Mouse (Mus musculus) midbrain, embryonic 10.5 days (tissue): Measurements from ENCODE around the gene Tctex1d2. TPM values are rescaled to one million over a fixed set of nuclear protein-coding genes. Genes with fewer than 3 reads are reported as not detected.

Experiments used
- DNase-seq: peaks from one replicate; pipeline ENCODE4 v3.0.0-alpha.2; 2017; ENCODE audit warnings: low spot score
- H3K27ac ChIP-seq: fragments of 300-500 bp; sonication (generic); replicated peaks from 2 replicates; pipeline ENCODE4 v1.5.1; 2016; ENCODE audit warnings: mild to moderate bottlenecking
- H3K27me3 ChIP-seq: fragments of 300-500 bp; sonication (generic); 2 replicates; pipeline ENCODE4 v1.6.1; 2016; ENCODE audit warnings: low read depth, mild to moderate bottlenecking; ENCODE audit not compliant: poor library complexity, severe bottlenecking
- H3K36me3 ChIP-seq: fragments of 300-500 bp; sonication (generic); 2 replicates; pipeline ENCODE4 v1.6.1; 2016; ENCODE audit warnings: mild to moderate bottlenecking, moderate library complexity
- H3K4me1 ChIP-seq: fragments of 300-500 bp; sonication (generic); 2 replicates; pipeline ENCODE4 v1.6.1; 2016
- H3K4me3 ChIP-seq: fragments of 300-500 bp; sonication (generic); 2 replicates; pipeline ENCODE4 v1.5.1; 2016; ENCODE audit warnings: mild to moderate bottlenecking, moderate library complexity
- H3K9me3 ChIP-seq: fragments of 300-500 bp; sonication (generic); replicated peaks from 2 replicates; pipeline ENCODE4 v1.6.1; 2016; ENCODE audit warnings: mild to moderate bottlenecking
- WGBS: fragments of 180-500 bp; shearing (Covaris S2); methylation state at CpG from one replicate; pipeline ENCODE4 v1.1.7; 2016; 5-methylcytosine and 5-hydroxymethylcytosine counted together
- polyA plus RNA-seq: library from polyadenylated mRNA; unstranded; fragments of >200 nt; fragmentation: Nextera tagmentation; extraction: Ambion mirVana; gene quantifications from 2 replicates; pipeline ENCODE4 v1.2.1, GENCODE M21; 2016

The Tctex1d2 gene
- polyA plus RNA-seq, 1 experiment from 2014 or later: 36.3 TPM

GRCm38 (mm10) chr16:32401335-32401965 is 18.1 kb upstream of the Tctex1d2 start:
- no peaks in the 10 kb centered on the region for H3K9me3 ChIP-seq
- 82% methylated on average over 9 of the region's 9 CpGs for WGBS

DNA sequence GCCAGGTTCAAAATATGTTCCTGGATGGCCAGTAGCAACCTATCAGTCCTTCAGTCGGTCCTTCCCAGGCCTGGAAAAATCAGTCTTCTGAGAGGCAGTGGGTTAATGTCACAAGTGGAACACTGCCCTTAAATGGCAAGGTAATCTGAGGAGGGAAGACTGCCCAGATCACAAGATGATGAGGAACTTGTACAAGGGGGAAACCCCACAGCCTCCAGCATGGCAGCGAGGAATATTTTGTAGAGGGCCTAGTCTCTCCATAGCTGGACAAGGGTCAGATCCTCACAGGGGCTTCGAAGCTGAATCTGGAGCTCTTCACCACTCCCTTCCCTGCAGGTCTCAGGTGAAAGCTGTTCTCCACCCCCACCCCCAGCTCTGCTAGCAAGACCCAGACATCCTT is 16.7 kb upstream of the Tctex1d2 start:
- H3K27ac ChIP-seq: no peak overlapping the region
- no peaks in the 10 kb centered on the region for H3K9me3 ChIP-seq
- H3K36me3 ChIP-seq: no peaks in the 10 kb centered on the region
- H3K4me3 ChIP-seq: no peak overlapping the region
- WGBS: 94% methylated on average over 3 of the region's 3 CpGs
- H3K4me1 ChIP-seq: no peaks in the 10 kb centered on the region
- H3K27me3 ChIP-seq: no peaks in the 10 kb centered on the region
- no peak for DNase-seq

More at GRCm38 (mm10) chr16:32401335-32401965, 18.1 kb upstream of the Tctex1d2 start:
- DNase-seq: no peak
- Histone ChIP-seq H3K36me3 (no peaks in the 10 kb centered on the region), H3K4me1 (no peaks in the 10 kb centered on the region), H3K27me3 (no peaks in the 10 kb centered on the region), H3K4me3 (no peak overlapping the region), H3K27ac (no peak overlapping the region)

- Histone ChIP-seq H3K9me3 (no peaks in the 10 kb centered on the region), H3K27ac (no peak overlapping the region), H3K4me1 (no peaks in the 10 kb centered on the region), H3K27me3 (no peaks in the 10 kb centered on the region), H3K4me3 (no peak overlapping the region), H3K36me3 (no peaks in the 10 kb centered on the region)
- DNase-seq: no peak
- 92% methylated on average over 9 of the region's 9 CpGs for WGBS
Observed at GRCm38 (mm10) chr16:32405716-32406115, 13.8 kb upstream of the Tctex1d2 start.

DNA sequence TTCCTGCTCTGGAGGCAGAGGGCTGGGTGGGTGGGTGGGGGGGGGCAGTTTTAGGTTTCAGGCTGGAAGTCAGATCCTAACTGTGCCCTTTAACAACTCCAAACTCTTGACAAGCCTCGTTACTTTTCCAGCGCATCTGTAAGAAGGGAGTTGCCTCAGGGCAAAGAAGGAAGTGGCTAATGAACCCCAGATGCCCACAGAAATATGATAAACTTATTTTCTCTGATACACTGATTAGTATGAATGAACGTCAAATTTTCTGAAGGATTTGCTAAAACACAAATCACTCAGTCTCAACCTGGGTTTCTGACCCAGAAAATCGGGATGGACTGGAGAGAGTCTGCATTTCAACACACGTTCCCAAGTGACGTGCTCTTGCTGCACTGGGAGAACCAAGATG is 12.8 kb upstream of the Tctex1d2 start:
- Histone ChIP-seq H3K27ac (no peak overlapping the region), H3K4me3 (no peak overlapping the region), H3K9me3 (no peaks in the 10 kb centered on the region), H3K36me3 (no peaks in the 10 kb centered on the region), H3K27me3 (no peaks in the 10 kb centered on the region), H3K4me1 (no peaks in the 10 kb centered on the region)
- DNase-seq: no peak
- 84% methylated on average over 6 of the region's 6 CpGs for WGBS

- no peak for DNase-seq
- Histone ChIP-seq H3K36me3 (no peaks in the 10 kb centered on the region), H3K4me3 (no peak overlapping the region), H3K4me1 (no peaks in the 10 kb centered on the region), H3K27ac (no peak overlapping the region), H3K9me3 (no peaks in the 10 kb centered on the region), H3K27me3 (no peaks in the 10 kb centered on the region)
- WGBS: 86% methylated on average over 10 of the region's 10 CpGs
Observed at GRCm38 (mm10) chr16:32407730-32408129, 11.8 kb upstream of the Tctex1d2 start.

- DNase-seq: no peak
- Histone ChIP-seq H3K27me3 (no peaks in the 10 kb centered on the region), H3K4me1 (peaks cover 16% of the 10 kb centered on the region), H3K4me3 (no peak overlapping the region), H3K27ac (no peak overlapping the region), H3K9me3 (no peaks in the 10 kb centered on the region), H3K36me3 (no peaks in the 10 kb centered on the region)
- 54% methylated on average over 1 of the region's 1 CpGs for WGBS
Observed at GRCm38 (mm10) chr16:32417457-32417856, 2.0 kb upstream of the Tctex1d2 start.

- Histone ChIP-seq H3K27me3 (no peaks in the 10 kb centered on the region; the same call in 1 of the 2 replicates), H3K27ac (no peak overlapping the region), H3K9me3 (no peaks in the 10 kb centered on the region), H3K4me3 (no peak overlapping the region), H3K36me3 (no peaks in the 10 kb centered on the region), H3K4me1 (peaks cover 22% of the 10 kb centered on the region)
- 93% methylated on average over 3 of the region's 3 CpGs for WGBS
- no peak for DNase-seq
Observed at GRCm38 (mm10) chr16:32427506-32427905, 8.0 kb downstream of the Tctex1d2 start.

DNA sequence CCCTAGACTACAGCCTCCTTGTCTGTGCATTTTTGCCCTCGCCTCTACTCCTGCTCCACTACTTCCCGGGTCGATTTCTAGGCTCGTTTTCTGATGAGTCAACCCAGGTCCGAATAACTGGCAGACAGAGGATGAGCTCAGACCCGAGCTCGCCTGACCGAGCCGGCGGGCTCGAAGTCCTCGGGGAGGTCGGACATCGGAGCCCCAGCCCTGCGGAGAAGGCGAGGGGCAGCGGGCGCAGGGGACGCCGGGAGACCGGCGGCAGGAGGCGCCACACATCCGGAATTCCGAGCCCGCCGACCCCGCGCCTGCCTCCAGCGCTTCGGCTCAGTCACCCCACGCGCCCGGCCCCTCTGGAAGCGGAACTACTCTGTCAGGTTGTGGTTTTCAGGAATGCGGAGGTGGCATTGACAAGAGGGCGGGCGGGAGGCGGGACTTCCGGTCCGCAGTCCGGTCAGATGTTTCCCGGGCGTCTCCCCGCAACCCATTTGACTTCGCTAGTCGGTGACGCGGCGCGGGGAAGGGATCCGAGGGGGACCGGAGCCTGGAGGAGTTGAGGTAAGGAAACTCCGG is 11.1 kb downstream of the Tctex1d2 start, which contains the start of gene Pcyt1a:
Gene Pcyt1a (plus strand): TSS at position 448 of the 573 bp plus-strand sequence.
- Histone ChIP-seq H3K27ac (peak within 1 kb of the TSS; percentile 87), H3K36me3 (no peaks in the 10 kb centered on the region), H3K4me1 (peaks cover 22% of the 10 kb centered on the region), H3K9me3 (no peaks in the 10 kb centered on the region), H3K27me3 (no peaks in the 10 kb centered on the region; the same call in 1 of the 2 replicates), H3K4me3 (peak within 1 kb of the TSS; percentile 88)
- DNase-seq: peak; percentile 95
- WGBS: under 1% methylated on average over 54 of the region's 54 CpGs

GRCm38 (mm10) chr16:32431047-32431591 is 11.6 kb downstream of the Tctex1d2 start:
- DNase-seq: no peak
- H3K27ac ChIP-seq: peak overlapping the region; percentile 87

DNA sequence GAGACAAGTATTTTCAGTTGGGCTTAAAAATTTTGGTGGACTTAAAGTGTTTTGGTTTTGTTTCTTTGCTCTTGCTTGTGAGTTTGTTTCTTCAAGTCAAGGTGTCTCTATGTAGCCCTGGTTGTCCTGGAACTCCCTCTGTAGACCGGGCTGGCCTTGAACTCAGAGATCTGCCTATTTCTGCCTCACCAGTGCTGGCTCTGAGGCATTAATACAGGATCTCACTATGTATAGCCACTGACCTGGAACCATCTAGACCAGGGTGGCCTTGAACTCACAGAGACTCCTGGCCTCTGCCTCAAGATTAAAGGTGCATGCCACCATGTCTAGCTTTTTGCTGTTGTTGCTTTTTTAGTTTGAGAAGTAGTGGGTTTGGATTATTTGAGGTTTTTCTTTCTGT is 12.4 kb downstream of the Tctex1d2 start:
- no peaks in the 10 kb centered on the region for H3K9me3 ChIP-seq
- H3K4me3 ChIP-seq: peak overlapping the region; percentile 88
- no peak overlapping the region for H3K27ac ChIP-seq
- peaks cover 22% of the 10 kb centered on the region for H3K4me1 ChIP-seq
- 93% methylated on average over 1 of the region's 1 CpGs for WGBS
- no peak for DNase-seq
- no peaks in the 10 kb centered on the region for H3K36me3 ChIP-seq
- no peaks in the 10 kb centered on the region; the same call in 1 of the 2 replicates for H3K27me3 ChIP-seq

More at GRCm38 (mm10) chr16:32431047-32431591, 11.6 kb downstream of the Tctex1d2 start:
- peaks cover 22% of the 10 kb centered on the region for H3K4me1 ChIP-seq
- H3K36me3 ChIP-seq: no peaks in the 10 kb centered on the region
- no peaks in the 10 kb centered on the region; the same call in 1 of the 2 replicates for H3K27me3 ChIP-seq
- H3K4me3 ChIP-seq: peak overlapping the region; percentile 88
- WGBS: 3% methylated on average over 28 of the region's 28 CpGs
- H3K9me3 ChIP-seq: no peaks in the 10 kb centered on the region

DNA sequence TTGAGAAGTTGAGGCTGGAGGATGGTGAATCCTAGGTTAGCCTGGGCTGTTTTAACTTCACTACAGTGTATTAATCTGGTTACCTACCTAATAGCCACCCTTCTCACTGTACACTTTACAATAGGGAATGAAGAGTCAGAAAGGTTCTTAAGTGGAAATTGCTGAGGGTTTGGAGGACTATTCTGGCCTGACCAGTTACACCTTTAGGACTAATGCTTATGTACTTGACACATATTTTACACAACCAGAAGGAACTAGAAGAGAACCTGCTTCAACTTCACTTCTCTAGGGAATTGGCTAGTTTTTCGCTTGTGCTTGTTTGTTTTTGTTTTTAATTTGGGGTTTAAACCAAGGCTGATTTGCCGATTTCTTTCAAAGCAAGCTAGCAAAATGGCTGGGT is 13.6 kb downstream of the Tctex1d2 start:
- 83% methylated on average over 2 of the region's 2 CpGs for WGBS
- peaks cover 22% of the 10 kb centered on the region for H3K4me1 ChIP-seq
- no peaks in the 10 kb centered on the region for H3K36me3 ChIP-seq
- no peaks in the 10 kb centered on the region for H3K9me3 ChIP-seq
- no peak overlapping the region for H3K27ac ChIP-seq
- no peak overlapping the region for H3K4me3 ChIP-seq
- no peaks in the 10 kb centered on the region; the same call in 1 of the 2 replicates for H3K27me3 ChIP-seq
- no peak for DNase-seq

- DNase-seq: no peak
- Histone ChIP-seq H3K4me1 (peaks cover 22% of the 10 kb centered on the region), H3K9me3 (no peaks in the 10 kb centered on the region), H3K4me3 (no peak overlapping the region), H3K27me3 (no peaks in the 10 kb centered on the region; the same call in 1 of the 2 replicates), H3K27ac (no peak overlapping the region), H3K36me3 (no peaks in the 10 kb centered on the region)
- WGBS: 68% methylated on average over 6 of the region's 6 CpGs
Observed at GRCm38 (mm10) chr16:32434066-32434465, 14.6 kb downstream of the Tctex1d2 start.

DNA sequence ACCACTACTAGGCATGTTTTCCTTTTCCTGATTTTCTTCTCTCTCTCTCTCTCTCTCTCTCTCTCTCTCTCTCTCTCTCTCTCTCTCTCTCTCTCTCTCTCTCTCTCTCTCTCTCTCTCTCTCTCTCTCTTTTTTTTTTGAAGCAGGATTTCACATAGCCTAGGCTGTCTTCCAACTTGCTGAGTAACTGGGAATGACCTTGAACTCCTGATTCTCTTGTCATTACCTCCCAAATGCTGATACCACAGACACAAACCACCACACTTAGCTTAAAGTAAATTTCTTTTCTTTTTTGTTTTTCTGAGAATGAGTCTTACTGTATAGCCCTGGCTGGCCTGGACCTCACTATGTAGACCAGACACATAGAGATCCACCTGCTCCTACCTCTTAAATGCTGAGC is 15.2 kb downstream of the Tctex1d2 start:
- no peak overlapping the region for H3K27ac ChIP-seq
- H3K4me1 ChIP-seq: peaks cover 19% of the 10 kb centered on the region
- H3K4me3 ChIP-seq: no peak overlapping the region
- no peaks in the 10 kb centered on the region for H3K9me3 ChIP-seq
- peaks cover 1% of the 10 kb centered on the region; the same call in 1 of the 2 replicates for H3K36me3 ChIP-seq
- no peak for DNase-seq
- no peaks in the 10 kb centered on the region; the same call in 1 of the 2 replicates for H3K27me3 ChIP-seq
